Mouse (Mus musculus) kidney, postnatal 14 days (tissue): Measurements from ENCODE around the gene BC051019.

Source experiments
- DNase-seq: peaks from one replicate; pipeline ENCODE4 v3.0.0; 2022; ENCODE audit warnings: mixed read lengths

Gene BC051019

DNA sequence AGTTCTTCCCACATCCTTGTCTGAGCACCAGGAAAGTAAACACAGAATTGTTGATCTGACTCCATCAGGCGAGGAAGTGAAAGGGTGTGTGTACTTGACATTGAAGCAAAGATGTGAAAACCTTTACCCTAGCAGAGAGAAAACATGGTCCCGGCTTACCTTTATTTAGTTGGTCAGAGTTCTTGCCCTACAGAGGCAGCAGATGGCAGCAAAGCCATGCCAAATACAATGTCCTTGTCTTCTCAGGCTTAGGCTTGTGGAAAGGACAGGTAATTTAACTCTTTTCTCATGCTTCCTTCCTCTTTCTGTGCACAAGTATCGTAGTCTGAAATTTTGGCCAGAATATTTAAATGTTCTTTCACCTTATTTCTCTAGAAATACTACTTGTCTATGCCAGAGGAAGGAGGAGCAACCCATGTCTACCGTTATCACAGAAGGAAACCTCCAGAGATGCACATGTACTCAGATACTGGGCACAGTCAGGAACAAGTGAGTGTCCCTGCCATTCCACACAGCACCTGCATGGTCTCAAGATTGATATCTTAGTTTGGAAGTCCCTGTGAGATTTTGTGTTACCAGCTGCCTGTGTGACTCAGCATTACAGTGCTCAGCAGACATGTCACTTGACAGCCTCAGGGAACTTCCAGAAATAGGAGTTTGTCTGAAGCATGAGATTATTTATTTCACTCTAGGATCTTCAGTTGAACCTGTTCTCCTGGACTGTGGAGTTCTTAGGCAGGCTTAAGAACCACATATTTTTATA lies 16.4 kb downstream of the BC051019 start:
- DNase-seq = peak; percentile 69

DNA sequence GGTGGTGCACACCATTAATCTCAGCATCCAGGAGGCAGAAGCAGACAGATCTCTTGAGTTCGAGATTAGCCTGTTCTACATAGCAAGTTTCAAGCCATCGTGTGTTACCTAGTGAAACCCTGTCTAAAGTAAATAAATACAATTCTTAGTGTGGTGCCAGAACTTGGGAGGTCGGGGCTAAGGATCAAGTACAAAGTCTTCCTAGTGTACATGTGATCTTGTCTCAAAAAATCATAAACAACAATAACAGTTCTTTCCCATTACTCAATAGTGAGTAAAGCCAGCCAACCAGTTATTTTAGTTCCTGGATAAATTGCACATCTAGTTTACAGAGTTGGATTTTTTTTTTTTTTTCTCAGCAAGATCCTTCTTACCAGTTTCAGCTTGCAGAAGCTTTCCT lies 19.2 kb downstream of the BC051019 start:
- DNase-seq = no peak

DNA sequence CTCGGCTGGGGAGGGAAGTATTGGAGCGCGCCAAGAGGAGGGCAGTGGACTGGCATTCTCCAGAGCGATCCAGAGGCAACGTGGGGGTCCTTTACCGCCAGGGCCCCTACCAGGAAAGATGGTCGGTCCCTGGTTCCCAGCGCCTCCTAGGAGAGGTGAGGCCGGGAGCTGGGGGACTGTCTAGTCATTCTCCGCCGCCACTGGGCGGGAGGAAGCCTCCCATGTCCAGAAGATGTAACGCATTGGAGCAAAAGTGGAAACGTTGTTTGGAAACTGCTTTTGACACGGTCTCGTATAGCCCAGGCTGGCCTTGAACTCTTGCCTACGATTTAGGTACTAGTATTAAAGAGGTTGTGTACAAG lies 19.7 kb downstream of the BC051019 start:
- DNase-seq = no peak

DNA sequence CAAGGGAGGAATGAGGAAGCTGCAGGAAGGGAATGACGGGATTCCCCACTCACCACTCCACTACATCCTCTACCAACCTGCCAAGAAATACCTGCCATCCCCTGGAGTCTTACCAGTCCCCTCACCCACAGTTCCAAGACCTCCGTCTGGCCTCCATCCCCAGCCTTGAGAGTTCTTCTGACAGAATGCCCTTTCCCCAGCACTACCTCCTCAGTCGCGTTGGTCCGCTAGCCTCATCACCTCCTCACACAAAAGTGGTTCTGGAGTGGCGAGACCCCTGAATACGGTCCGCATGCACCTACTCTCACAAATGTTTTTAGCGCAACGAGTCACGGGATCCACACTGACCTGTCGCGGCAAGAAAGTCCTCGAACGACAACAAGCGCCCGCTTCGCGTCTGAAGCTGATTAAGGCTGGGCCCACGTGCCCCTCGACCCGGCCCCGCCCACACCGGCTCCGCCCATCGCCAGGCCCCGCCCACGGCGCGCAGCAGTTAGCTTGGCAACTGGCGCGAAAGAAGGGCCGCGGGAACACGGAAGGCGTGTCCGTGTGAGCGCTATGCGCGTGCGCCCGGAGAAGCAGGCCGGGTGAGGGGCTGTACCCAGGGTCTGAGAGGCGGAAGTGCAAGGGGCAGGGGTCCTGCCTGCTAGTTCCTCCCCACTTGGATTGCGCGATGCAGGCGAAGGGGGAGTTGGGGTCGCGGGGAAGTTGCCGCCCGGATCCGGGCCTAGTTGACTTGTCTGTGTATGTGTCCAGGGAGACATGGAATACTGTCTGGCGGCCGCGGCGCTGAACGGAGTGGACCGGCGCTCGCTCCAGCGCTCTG lies 20.2 kb downstream of the BC051019 start, which contains the start of the genes St5 and Akip1:
Gene St5, minus strand, starts transcription at position 416 of the 826 bp plus-strand sequence.
Gene Akip1, plus strand, starts transcription at position 501 of the 826 bp plus-strand sequence.
- DNase-seq = peak; percentile 97

DNA sequence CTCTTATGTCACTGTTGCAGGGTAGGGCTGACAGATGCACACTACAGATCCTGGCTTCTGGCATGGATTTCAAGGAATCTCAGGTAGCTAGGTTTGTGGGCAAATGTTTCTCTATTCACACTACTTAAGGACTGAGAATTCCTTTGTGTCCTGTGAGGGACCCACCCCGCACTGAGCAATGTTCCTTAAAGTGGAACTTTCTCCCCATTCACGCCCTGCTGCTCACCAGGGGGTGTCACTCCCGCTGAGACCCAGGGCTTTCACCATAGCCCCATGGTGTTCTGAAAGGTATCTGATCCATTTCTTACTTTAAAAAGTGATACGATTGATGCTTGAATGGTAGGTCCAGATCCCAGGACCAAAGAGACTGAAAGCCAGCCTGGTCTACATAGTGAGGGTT lies 20.9 kb downstream of the BC051019 start:
- no peak for DNase-seq

DNA sequence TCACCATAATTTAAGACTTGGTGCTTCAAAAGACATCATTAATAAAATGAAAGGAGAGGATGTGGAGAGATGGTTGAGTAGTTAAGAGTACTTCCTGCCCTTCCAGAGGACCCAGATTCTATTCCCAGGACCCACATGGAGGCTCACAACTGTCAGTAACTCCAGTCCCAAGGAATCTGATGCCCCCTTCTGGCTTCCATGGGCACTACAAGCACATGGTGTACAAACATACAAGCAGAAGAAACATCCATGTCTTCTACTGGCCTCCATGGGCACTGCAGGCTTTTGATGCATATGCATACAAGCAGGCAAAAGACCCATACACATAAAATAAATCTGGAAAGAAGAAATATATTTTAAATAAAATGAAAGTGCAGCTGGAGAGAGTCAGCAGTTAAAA lies 23.4 kb downstream of the BC051019 start:
- DNase-seq = no peak

DNA sequence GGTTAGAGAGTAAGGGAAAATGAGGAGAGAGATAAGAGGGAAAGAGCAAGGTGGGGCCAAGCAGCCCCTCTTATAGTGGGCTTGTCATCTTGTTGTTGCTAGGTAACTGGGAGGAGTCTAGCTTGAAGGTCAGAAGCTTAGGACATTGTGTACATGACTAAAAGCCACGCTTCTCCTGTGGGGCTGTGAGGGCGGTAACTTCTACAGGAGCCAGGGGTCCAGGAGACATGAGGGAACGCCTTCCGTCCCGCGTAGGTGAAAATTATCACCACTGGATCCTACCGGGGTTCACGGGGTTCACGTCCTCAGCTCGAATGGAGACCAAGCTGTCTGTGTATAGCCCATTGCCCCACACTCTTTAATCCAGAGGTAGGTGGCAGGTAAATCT lies 28.3 kb downstream of the BC051019 start:
- DNase-seq = no peak

DNA sequence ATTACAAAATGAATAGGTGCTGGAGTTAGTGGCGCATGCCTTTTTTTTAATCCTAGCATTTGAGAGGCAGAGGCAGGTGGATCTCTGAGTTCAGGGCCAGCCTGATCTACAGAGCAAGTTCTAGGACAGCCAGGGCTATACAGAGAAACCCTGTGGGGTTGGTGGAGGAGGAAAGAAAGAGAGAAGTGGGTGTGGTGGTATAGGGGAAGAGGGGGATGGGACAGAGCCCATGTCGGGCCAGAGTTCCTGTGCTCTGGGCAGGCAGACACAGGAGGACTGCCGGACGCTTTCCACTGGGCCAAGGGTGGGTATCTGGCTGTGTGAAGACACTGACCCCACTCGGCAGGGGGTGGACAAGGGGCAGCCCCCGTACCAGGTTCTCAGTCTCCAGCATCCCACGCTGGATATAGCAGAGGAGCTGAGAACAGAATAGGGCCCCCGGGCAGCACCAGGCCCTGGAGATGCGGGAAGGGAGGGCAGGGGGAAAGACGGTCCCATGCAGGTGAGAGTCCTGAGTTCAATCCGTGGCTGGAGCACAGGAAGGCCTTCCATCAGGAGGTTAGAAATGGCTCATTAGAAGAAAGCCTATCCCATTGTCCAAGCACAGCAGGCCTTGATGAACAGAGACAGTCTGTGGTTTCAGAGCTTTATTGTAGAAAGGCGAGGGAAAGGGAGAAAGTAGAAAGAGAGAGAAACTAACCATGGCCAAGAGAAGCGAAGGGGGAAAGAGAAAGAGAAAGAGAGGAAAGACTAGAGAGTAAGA lies 28.9 kb downstream of the BC051019 start:
- no peak for DNase-seq

DNA sequence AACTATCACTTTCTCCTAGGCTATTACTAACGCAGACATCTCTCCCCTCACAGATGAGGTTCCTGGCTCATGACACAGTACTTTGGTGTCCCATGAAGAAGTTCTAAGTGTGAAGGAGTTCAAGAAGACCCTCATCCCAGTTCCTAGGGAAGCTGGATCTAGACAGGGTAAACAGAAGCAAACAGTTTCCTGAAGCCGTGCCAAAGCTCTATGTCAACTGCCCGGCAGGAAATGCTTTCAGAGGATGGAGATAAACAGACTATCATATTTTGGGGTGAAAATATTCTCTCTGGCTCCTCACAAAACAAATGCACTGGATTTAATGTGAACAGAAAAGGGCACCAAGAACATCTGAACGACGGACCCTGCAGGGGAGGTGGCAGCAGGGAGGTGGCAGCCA lies 32.7 kb downstream of the BC051019 start:
- DNase-seq = peak; percentile 75

DNA sequence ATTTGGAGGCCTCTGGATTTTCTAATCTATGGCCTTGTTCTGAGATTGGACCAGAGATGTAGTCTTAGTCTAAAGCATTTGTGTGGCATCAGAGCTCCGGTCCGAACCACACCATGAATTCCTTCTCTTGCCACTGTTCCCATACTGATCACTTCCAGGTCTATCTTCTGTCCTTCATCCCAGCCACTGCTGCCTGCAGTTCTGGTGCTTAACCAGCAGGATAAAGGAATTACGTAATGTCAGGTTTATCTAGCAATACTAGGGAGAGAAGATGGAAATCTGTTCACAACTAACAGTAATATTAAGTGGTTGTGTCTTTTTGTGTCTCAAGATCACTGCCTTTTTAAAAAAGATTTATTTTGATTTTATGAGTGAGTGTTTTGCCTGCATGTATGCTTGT lies 33.5 kb downstream of the BC051019 start:
- no peak for DNase-seq

DNA sequence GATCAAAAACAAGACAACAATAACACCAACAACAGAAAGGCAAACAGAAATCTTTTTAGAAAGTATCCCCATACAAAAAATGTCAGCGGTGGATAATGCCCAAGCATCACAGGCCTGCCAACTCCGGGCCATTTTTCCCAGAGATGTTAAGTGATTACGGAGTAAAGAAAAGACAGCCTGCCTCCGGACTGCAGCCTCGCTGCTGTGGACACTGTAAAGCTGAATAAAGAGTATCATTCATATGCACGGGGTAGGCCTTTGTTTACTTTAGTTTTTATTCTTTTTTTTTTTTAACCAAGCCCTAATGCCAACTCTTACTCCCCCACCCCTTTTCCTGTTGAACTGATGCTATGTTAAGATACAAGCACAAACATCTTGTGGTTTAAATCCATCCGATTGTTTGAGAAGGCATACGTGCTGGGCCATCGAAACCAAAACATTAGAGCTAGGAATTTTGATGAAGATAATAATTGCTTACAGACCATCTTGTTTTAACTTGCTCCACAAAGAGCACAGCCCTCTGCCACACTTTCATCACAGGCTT lies 37.0 kb downstream of the BC051019 start:
- DNase-seq = no peak

DNA sequence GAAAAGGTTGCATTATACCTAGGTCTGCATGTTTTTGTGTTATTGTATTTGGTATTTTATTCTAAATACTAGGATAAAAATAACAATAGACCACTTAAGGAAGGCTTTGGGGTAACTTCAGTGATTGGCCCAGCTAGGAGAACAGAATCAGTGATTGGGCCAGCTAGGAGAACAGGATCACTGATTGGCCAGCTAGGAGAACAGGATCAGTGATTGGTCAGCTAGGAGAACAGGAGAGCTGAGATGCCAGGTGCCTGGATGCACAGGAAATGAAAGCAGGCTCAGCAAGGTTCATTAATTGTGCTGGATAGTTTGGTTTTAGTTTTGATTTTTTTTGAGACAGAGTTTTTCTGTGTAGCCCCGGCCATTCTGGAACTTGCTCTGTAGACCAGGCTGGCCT lies 42.8 kb downstream of the BC051019 start:
- DNase-seq = no peak

DNA sequence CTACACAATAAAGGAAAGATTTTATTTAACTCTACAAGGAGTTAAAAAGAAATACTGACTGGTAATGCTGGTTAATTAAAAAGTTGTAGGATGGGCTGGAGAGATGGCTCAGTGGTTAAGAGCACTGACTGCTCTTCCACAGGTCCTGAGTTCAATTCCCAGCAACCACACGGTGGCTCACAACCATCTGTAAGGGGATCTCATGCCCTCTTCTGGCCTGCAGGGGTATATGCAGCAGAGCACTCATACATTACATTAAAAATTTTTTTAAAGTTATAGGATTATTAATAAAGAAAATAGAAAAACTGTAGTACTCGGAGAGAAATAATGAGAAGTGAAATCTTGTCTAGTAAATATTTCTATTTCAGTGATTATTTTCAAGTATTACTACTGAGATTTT lies 43.4 kb downstream of the BC051019 start:
- no peak for DNase-seq

DNA sequence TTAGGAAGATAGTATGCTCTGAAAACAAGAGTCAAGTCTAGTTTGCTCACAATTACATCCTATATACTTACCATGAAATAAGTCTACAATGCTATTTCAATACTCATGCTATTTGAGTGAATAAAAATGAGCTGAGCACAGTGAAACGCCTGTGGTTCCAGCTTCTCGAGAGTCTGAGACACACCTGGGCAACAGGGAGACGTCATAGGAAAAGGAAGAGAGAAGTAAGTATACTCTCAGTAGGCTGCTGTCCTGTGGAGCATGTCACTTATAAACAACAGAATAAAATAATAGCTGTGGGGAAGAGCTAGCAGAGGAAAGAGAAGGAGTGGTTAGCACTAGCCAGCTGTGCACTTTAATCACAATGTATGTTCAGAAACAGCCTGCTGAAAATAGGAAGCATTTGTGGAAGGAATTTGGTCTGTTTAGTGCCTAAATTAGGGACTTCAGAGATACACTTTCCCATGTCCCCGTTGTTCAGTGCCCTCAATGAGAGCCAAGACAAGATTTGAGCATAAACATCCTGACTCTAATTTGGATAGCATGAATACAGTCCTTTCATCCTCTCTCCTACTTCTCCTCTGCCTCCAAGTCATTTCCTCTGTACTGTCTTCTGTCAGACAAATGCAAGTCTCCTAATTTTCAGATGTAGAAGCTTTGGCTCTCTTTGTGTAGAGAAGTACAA lies 48.6 kb downstream of the BC051019 start:
- DNase-seq = no peak

DNA sequence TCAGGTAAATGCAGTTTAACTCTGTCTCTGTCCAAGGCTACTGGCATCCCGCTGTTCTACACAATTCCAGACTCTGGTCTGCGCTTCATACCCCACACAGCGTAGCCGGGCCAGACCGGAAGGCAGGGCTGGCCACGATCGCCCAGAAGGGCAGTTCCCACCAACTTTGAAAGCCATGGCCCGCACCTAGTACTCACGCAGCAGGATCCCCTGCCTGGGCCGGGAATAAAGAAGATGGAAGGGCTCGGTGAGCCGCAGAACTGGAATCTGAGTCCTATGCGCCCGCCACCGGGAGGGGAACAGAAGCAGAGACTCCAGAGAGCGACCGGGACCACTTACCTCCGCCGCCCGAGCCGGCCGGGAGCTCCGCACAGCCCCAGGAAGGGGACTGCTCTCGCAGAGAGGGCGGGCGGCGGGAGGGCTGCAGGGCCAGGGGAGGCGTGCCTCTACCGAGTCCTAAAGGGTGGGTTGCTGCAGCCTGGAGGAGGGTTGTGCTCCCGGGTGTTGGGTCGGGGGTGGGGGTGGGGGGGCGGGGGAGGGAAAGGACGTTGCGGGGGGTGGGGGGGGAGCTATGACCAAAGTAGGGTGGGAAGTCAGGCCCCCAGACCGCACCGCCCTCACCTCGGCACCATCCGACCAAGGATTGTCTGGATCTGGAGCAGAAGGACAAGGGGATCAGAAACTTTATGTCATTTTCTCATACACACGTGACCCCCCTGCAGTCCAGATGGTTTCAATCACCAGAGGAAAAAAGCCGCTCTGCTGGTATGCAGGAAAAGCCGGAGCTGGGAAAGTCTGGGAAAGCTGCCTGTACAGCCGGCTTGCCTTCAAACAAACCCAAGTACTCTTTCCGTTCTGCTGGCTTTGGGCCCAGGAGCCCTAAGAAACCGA lies 51.8 kb downstream of the BC051019 start:
- peak; percentile 90 for DNase-seq

DNA sequence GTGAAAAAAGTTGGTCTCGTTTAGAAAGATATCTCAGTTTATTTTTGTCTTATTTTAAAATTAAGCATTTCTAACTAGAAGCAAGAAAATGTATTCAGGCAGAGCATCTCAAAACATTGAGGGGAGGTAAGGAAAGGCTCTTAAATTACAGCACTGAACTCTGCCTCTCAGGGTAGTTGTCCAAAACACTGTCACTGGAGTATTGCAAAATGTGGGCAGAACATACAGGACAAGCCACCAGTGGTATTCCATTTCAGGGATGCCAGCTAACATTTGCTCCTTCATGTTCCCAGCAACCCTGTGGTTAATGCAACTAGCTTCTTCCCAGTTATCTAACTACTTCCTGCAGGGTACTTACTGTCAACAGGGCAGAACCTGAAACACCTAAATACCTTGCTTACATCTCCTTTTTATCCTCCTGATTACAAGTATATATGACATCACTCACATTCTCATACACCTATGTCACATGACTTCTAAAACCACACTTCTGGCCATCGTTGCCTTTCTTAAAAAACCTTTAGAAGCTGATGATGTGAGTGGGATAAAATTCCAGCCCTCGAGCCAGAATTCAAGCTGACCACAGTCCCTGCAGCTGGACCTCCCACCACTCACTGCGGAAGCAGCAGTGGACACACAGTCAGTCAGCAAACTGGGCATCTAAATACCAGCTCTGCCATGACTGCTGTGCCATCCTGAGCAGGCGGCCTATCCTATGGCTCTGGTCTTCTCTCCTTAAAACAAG lies 54.1 kb downstream of the BC051019 start:
- DNase-seq = no peak

DNA sequence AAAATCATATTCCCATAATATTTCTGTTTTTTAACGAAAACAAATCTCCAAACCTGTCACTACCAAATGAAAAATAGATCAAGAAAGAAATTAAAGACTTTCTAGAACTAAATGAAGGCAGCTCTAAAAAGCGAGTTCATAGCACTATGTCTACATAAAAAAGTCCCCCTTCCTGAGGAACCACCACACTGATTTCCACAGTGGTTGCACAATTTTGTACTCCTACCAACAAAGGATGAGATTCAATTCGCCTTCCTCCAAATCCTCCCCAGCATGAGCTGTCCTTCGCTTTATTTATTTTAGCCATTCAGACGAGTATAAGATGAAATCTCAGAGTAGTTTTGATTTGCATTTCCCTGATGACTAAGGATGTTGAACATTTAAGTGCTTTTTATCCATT lies 57.0 kb downstream of the BC051019 start:
- DNase-seq = no peak

DNA sequence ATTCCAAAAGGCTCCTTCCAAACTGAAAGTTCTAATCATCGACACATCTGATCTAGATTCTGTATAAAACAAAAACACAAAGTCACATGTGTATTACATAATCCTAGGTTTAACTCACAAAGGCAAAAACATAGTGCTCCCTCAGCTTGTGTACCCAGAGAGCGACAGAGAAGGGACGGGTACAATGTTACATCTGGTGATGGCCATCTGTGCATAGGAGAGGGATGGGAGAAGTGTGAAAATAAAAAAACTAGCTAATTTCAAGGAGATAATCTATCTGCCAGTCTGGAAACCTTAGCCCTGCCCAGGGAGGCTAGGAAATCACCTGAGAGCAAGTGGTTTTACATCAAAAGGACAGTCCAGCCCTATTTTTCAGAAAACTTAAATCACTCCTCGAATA lies 61.0 kb downstream of the BC051019 start:
- DNase-seq = no peak
